Mouse (Mus musculus) stomach, embryonic 14.5 days (tissue): ENCODE results near the gene Cerkl. TPM values are rescaled to one million over a fixed set of nuclear protein-coding genes. Genes with fewer than 3 reads are reported as not detected.

Source experiments
- ATAC-seq: fragments of 200-750 bp; cut with Nextera tagmentation; 2 replicates; pipeline ENCODE4 v1.8.0; 2017; ENCODE audit warnings: low read depth, moderate TSS enrichment; ENCODE audit not compliant: insufficient number of reproducible peaks, insufficient read depth, low FRiP score
- H3K27ac ChIP-seq: fragments of 300-500 bp; sonication (generic); 2 replicates; pipeline ENCODE4 v1.5.1; 2014; ENCODE audit warnings: mild to moderate bottlenecking, low read length, moderate library complexity, mixed read lengths
- H3K27me3 ChIP-seq: fragments of 300-500 bp; sonication (generic); 2 replicates; pipeline ENCODE4 v1.6.1; 2014; ENCODE audit warnings: low read length, control low read depth, mixed read lengths; ENCODE audit not compliant: control insufficient read depth, insufficient read depth
- H3K36me3 ChIP-seq: fragments of 300-500 bp; sonication (generic); 2 replicates; pipeline ENCODE4 v1.6.1; 2014; ENCODE audit warnings: mild to moderate bottlenecking, control low read depth, low read length, moderate library complexity, mixed read lengths; ENCODE audit not compliant: control insufficient read depth, insufficient read depth
- H3K4me1 ChIP-seq: fragments of 300-500 bp; sonication (generic); 2 replicates; pipeline ENCODE4 v1.6.1; 2014; ENCODE audit warnings: low read length, control low read depth, mixed read lengths; ENCODE audit not compliant: control insufficient read depth, insufficient read depth
- H3K4me2 ChIP-seq: fragments of 300-500 bp; sonication (generic); replicated peaks from 2 replicates; pipeline ENCODE4 v1.6.1; 2014; ENCODE audit warnings: low read depth, low read length, control low read depth
- H3K4me3 ChIP-seq: fragments of 300-500 bp; sonication (generic); 2 replicates; pipeline ENCODE4 v1.5.1; 2014; ENCODE audit warnings: low read depth, low read length, control low read depth
- H3K9ac ChIP-seq: fragments of 300-500 bp; sonication (generic); replicated peaks from 2 replicates; pipeline ENCODE4 v1.6.1; 2014; ENCODE audit warnings: low read depth, mild to moderate bottlenecking, control low read depth, low read length, moderate library complexity, mixed read lengths
- H3K9me3 ChIP-seq: fragments of 300-500 bp; sonication (generic); 2 replicates; pipeline ENCODE4 v1.6.1; 2016; ENCODE audit warnings: low read depth, low read length, control low read depth; ENCODE audit not compliant: control insufficient read depth
- WGBS: fragments of 180-500 bp; shearing (Covaris S2); extraction: QIAGEN DNeasy Blood & Tissue Kit; methylation state at CpG from one replicate; pipeline ENCODE4 v1.1.7; 2014; 5-methylcytosine and 5-hydroxymethylcytosine counted together
- polyA plus RNA-seq: library from polyadenylated mRNA; unstranded; fragments of >200 nt; fragmentation: Nextera tagmentation; extraction: Ambion mirVana; gene quantifications from 2 replicates; pipeline ENCODE4 v1.2.1, GENCODE M21; 2014

Cerkl gene
- polyA plus RNA-seq, 1 experiment from 2014 or later, result 1.4 TPM

GRCm38 (mm10) chr2:79450684-79451394, 5.7 kb downstream of the Cerkl start:
- no peaks in the 10 kb centered on the region for H3K36me3 ChIP-seq
- H3K27ac ChIP-seq, result no peak overlapping the region
- no peak overlapping the region for H3K4me3 ChIP-seq
- ATAC-seq, result no peak
- 61% methylated on average over 4 of the region's 4 CpGs for WGBS
- no peaks in the 10 kb centered on the region for H3K9me3 ChIP-seq
- H3K27me3 ChIP-seq, result peaks cover 17% of the 10 kb centered on the region
- no peak overlapping the region for H3K4me2 ChIP-seq
- H3K4me1 ChIP-seq, result no peaks in the 10 kb centered on the region
- no peak overlapping the region for H3K9ac ChIP-seq

GRCm38 (mm10) chr2:79449371-79449770, 7.2 kb downstream of the Cerkl start:
- WGBS, result 83% methylated on average over 4 of the region's 4 CpGs

GRCm38 (mm10) chr2:79447198-79447597, 9.4 kb downstream of the Cerkl start:
- 73% methylated on average over 1 of the region's 1 CpGs for WGBS
- Histone ChIP-seq H3K4me2 (no peak overlapping the region), H3K9me3 (no peaks in the 10 kb centered on the region), H3K36me3 (no peaks in the 10 kb centered on the region), H3K4me1 (no peaks in the 10 kb centered on the region), H3K4me3 (no peak overlapping the region), H3K9ac (no peak overlapping the region), H3K27me3 (no peaks in the 10 kb centered on the region), H3K27ac (no peak overlapping the region)
- no peak for ATAC-seq

More at GRCm38 (mm10) chr2:79449371-79449770, 7.2 kb downstream of the Cerkl start:
- no peak for ATAC-seq
- Histone ChIP-seq H3K36me3 (no peaks in the 10 kb centered on the region), H3K9ac (no peak overlapping the region), H3K4me3 (no peak overlapping the region), H3K27ac (no peak overlapping the region), H3K4me1 (no peaks in the 10 kb centered on the region), H3K9me3 (no peaks in the 10 kb centered on the region), H3K27me3 (peaks cover 2% of the 10 kb centered on the region; the same call in 1 of the 2 replicates), H3K4me2 (no peak overlapping the region)

GRCm38 (mm10) chr2:79443861-79444620, 12.5 kb downstream of the Cerkl start:
- H3K27ac ChIP-seq, result no peak overlapping the region
- H3K9ac ChIP-seq, result no peak overlapping the region
- ATAC-seq, result no peak
- no peaks in the 10 kb centered on the region for H3K36me3 ChIP-seq
- H3K9me3 ChIP-seq, result no peaks in the 10 kb centered on the region
- no peak overlapping the region for H3K4me2 ChIP-seq
- 88% methylated on average over 3 of the region's 3 CpGs for WGBS
- H3K27me3 ChIP-seq, result no peaks in the 10 kb centered on the region
- H3K4me3 ChIP-seq, result no peak overlapping the region
- no peaks in the 10 kb centered on the region for H3K4me1 ChIP-seq

- ATAC-seq, result no peak
- H3K27me3 ChIP-seq, result no peaks in the 10 kb centered on the region
- H3K36me3 ChIP-seq, result no peaks in the 10 kb centered on the region
- 96% methylated on average over 2 of the region's 2 CpGs for WGBS
- no peak overlapping the region for H3K27ac ChIP-seq
- no peaks in the 10 kb centered on the region for H3K9me3 ChIP-seq
- H3K4me2 ChIP-seq, result no peak overlapping the region
- H3K4me1 ChIP-seq, result no peaks in the 10 kb centered on the region
- no peak overlapping the region for H3K4me3 ChIP-seq
- no peak overlapping the region for H3K9ac ChIP-seq
Measured at GRCm38 (mm10) chr2:79443401-79443800, 13.2 kb downstream of the Cerkl start.

GRCm38 (mm10) chr2:79442906-79443305, 13.7 kb downstream of the Cerkl start:
- Histone ChIP-seq H3K4me3 (no peak overlapping the region), H3K4me1 (no peaks in the 10 kb centered on the region), H3K9ac (no peak overlapping the region), H3K27me3 (no peaks in the 10 kb centered on the region), H3K4me2 (no peak overlapping the region), H3K36me3 (no peaks in the 10 kb centered on the region), H3K9me3 (no peaks in the 10 kb centered on the region), H3K27ac (no peak overlapping the region)
- ATAC-seq, result no peak
- 80% methylated on average over 6 of the region's 6 CpGs for WGBS

GRCm38 (mm10) chr2:79442227-79442626, 14.4 kb downstream of the Cerkl start:
- no peak for ATAC-seq
- Histone ChIP-seq H3K4me2 (no peak overlapping the region), H3K9ac (no peak overlapping the region), H3K27me3 (no peaks in the 10 kb centered on the region), H3K27ac (no peak overlapping the region), H3K4me1 (no peaks in the 10 kb centered on the region), H3K36me3 (no peaks in the 10 kb centered on the region), H3K9me3 (no peaks in the 10 kb centered on the region), H3K4me3 (no peak overlapping the region)
- WGBS, result 85% methylated on average over 2 of the region's 2 CpGs

GRCm38 (mm10) chr2:79430061-79430460, 26.5 kb downstream of the Cerkl start:
- H3K36me3 ChIP-seq, result no peaks in the 10 kb centered on the region
- H3K9ac ChIP-seq, result no peak overlapping the region
- H3K4me2 ChIP-seq, result no peak overlapping the region
- no peak for ATAC-seq
- no peak overlapping the region for H3K4me3 ChIP-seq
- peaks cover 4% of the 10 kb centered on the region; the same call in 1 of the 2 replicates for H3K4me1 ChIP-seq
- H3K27me3 ChIP-seq, result no peaks in the 10 kb centered on the region
- H3K9me3 ChIP-seq, result no peaks in the 10 kb centered on the region
- H3K27ac ChIP-seq, result no peak overlapping the region
